Mouse (Mus musculus) intestine, embryonic 16.5 days (tissue): ENCODE measurements around the gene Chtop. TPM values are rescaled to one million over a fixed set of nuclear protein-coding genes. Genes with fewer than 3 reads are reported as not detected.

ENCODE experiments used
- ATAC-seq: fragments of 200-750 bp; cut with Nextera tagmentation; 2 replicates; pipeline ENCODE4 v1.8.0; 2017; ENCODE audit warnings: moderate TSS enrichment, moderate library complexity
- H3K27ac ChIP-seq: fragments of 300-500 bp; sonication (generic); 2 replicates; pipeline ENCODE4 v1.5.1; 2014; ENCODE audit warnings: mild to moderate bottlenecking, low read length
- H3K27me3 ChIP-seq: fragments of 300-500 bp; sonication (generic); replicated peaks from 2 replicates; pipeline ENCODE4 v1.6.1; 2014; ENCODE audit warnings: low read length, control low read depth, mixed read lengths; ENCODE audit not compliant: control insufficient read depth, insufficient read depth
- H3K36me3 ChIP-seq: fragments of 300-500 bp; sonication (generic); 2 replicates; pipeline ENCODE4 v1.6.1; 2014; ENCODE audit warnings: low read length, control low read depth; ENCODE audit not compliant: control insufficient read depth, insufficient read depth
- H3K4me1 ChIP-seq: fragments of 300-500 bp; sonication (generic); 2 replicates; pipeline ENCODE4 v1.6.1; 2014; ENCODE audit warnings: low read length, control low read depth, mixed read lengths; ENCODE audit not compliant: control insufficient read depth, insufficient read depth
- H3K4me2 ChIP-seq: fragments of 300-500 bp; sonication (generic); 2 replicates; pipeline ENCODE4 v1.6.1; 2014; ENCODE audit warnings: low read depth, low read length, control low read depth
- H3K4me3 ChIP-seq: fragments of 300-500 bp; sonication (generic); 2 replicates; pipeline ENCODE4 v1.5.1; 2014; ENCODE audit warnings: mild to moderate bottlenecking, low read length
- H3K9ac ChIP-seq: fragments of 300-500 bp; sonication (generic); 2 replicates; pipeline ENCODE4 v1.6.1; 2014; ENCODE audit warnings: low read depth, low read length
- H3K9me3 ChIP-seq: fragments of 300-500 bp; sonication (generic); 2 replicates; pipeline ENCODE4 v1.6.1; 2016; ENCODE audit warnings: low read length, control low read depth; ENCODE audit not compliant: control insufficient read depth
- WGBS: fragments of 180-500 bp; shearing (Covaris S2); extraction: QIAGEN DNeasy Blood & Tissue Kit; methylation state at CpG from one replicate; pipeline ENCODE4 v1.1.7; 2014; 5-methylcytosine and 5-hydroxymethylcytosine counted together
- polyA plus RNA-seq: library from polyadenylated mRNA; unstranded; fragments of >200 nt; fragmentation: Nextera tagmentation; extraction: Ambion mirVana; gene quantifications from 2 replicates; pipeline ENCODE4 v1.2.1, GENCODE M21; 2015

Gene Chtop
- 90.4 and 99.8 TPM in 2 replicates for polyA plus RNA-seq

DNA sequence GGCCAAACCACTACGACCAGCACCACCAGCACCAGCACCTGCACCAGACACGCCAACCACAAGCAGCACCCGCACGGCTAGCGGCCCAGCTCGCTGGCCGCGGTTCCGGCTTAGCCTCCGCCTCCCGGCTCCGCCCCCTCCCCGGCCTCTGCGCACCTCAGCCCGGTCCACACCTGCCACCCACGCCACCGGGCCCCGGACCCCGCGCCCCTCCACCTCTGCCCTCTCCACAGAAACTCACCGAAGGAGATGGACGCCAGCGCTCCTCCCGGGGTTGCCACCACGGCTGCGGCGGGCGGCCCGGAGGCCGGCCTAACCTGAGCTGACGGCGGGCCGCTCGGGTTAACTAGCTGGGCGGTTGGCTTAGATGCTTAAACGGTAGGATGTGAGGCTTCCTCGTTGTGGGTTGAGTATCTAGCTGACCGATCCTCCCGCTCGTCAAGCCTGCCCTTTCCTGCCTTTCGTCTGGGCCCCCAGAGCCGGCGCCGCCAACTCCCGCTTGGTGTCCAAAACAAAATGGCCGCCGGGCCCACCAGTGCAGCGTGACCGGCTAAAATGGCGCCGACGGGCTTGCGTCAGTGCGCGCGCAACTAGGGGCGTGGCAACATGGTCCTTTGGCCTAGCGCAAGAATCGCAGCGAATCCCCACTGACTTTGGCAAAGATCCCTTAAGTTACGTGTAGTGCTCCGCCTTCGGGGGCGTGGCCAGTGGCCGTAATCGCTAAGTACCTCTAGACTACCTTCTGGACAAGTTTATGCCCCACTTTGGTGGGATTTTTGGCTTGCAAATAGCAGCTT is at the start of gene Chtop:
Gene Chtop, minus strand, starts transcription at position 549 of the 797 bp plus-strand sequence.
- WGBS = under 1% methylated on average over 66 of the region's 66 CpGs
- peaks cover 8% of the 10 kb centered on the region; the same call in 1 of the 2 replicates for H3K36me3 ChIP-seq
- peak; percentile 93 for ATAC-seq

DNA sequence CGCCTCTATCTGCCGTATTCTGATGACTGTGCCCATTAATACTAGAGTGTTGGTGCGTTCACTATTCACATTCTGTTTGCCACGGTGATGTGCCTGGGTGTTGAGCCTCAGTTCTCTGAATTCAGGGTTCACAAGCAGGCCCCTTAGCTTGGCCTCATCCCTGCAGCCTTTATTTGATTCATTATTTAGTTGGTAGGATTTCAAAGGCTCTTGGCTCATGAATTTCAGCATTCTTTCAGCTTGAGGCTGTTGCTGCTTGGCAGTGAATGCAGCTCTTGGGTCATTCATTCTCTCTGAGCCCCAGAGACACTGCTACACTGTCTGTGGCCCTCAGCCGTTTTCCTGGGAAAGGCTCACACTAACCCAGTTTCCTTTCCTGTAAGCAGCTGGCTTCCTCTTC is 46.7 kb upstream of the Chtop start:
- no peak overlapping the region for H3K4me2 ChIP-seq
- no peak for ATAC-seq
- H3K9me3 ChIP-seq = no peaks in the 10 kb centered on the region
- no peaks in the 10 kb centered on the region for H3K27me3 ChIP-seq
- H3K27ac ChIP-seq = no peak overlapping the region
- WGBS = 60% methylated on average over 5 of the region's 5 CpGs
- no peaks in the 10 kb centered on the region for H3K36me3 ChIP-seq
- no peak overlapping the region for H3K4me3 ChIP-seq
- no peak overlapping the region for H3K9ac ChIP-seq
- H3K4me1 ChIP-seq = no peaks in the 10 kb centered on the region

More for the DNA sequence above, at the start of gene Chtop:
- Histone ChIP-seq H3K4me1 (peaks cover 16% of the 10 kb centered on the region), H3K27ac (peak within 1 kb of the TSS; percentile 94), H3K4me2 (peak within 1 kb of the TSS; percentile 66), H3K27me3 (no peaks in the 10 kb centered on the region), H3K9me3 (no peaks in the 10 kb centered on the region), H3K9ac (peak within 1 kb of the TSS; percentile 100), H3K4me3 (peak within 1 kb of the TSS; percentile 95)

DNA sequence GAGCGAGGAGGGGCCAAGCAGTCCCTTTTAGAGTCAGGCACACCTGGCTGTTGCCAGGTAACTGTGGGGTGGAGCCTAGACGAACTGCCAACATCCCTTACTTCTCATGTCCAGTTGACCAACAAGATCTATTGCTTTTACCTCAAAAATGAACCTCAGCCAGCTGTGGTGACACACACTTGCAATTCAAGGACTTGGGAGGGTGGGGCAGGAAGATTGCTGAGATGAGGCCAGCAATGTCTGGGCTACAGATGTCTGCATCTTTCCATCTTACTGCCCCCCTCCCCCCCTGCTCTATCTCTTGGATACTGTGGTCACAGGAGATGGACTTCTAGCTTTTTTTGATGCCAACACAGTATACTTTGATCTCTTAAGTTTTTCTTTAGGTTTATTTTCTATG is 42.9 kb upstream of the Chtop start:
- Histone ChIP-seq H3K9ac (no peak overlapping the region), H3K36me3 (no peaks in the 10 kb centered on the region), H3K4me3 (no peak overlapping the region), H3K27me3 (no peaks in the 10 kb centered on the region), H3K27ac (no peak overlapping the region), H3K4me1 (peaks cover 6% of the 10 kb centered on the region; the same call in 1 of the 2 replicates), H3K4me2 (no peak overlapping the region), H3K9me3 (no peaks in the 10 kb centered on the region)
- ATAC-seq = no peak
- 78% methylated on average over 2 of the region's 2 CpGs for WGBS

GRCm38 (mm10) chr3:90550421-90550790 is 41.1 kb upstream of the Chtop start:
- no peaks in the 10 kb centered on the region for H3K36me3 ChIP-seq
- no peak overlapping the region for H3K9ac ChIP-seq
- ATAC-seq = peak; percentile 13; the same call in 1 of the 2 replicates
- no peak overlapping the region for H3K4me2 ChIP-seq
- H3K4me3 ChIP-seq = no peak overlapping the region
- 74% methylated on average over 2 of the region's 2 CpGs for WGBS
- peaks cover 6% of the 10 kb centered on the region; the same call in 1 of the 2 replicates for H3K4me1 ChIP-seq
- H3K27ac ChIP-seq = no peak overlapping the region
- H3K27me3 ChIP-seq = no peaks in the 10 kb centered on the region
- H3K9me3 ChIP-seq = no peaks in the 10 kb centered on the region

DNA sequence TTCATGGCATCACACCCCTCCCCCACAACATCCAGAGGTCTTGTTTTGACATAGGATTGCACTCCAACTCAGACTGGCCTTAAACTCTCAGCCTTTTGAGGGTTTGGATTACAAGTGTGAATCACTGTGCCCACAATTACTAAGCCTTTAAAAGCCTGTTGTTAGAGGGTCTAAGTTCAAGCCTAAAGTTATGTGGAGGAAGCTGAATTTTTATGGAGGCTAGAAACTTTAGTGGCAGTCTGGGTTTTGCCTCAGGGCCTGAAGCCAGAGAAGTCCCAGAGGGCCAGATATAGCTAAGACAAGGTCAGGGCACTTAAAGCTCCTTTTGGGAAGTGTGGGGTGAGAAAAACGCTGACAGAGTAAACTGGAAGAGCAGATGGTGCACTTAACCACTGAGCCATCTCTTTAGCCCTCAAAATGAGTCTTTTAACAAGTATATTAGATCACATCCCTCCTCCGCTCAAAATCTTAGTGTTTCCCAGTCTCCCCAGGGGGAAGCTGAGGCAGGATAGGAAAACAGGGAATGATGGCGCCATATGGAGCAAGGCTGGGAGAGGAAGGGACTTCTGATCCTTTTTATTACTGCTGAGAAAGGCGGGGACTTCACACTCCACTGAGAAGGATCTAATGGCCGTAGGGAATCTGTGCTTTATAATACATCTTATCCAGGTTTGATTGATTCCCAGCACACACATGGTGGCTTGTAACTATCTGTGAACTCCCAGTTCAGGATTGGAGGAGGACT is 40.5 kb upstream of the Chtop start:
- peak; percentile 66; the same call in 1 of the 2 replicates for ATAC-seq

DNA sequence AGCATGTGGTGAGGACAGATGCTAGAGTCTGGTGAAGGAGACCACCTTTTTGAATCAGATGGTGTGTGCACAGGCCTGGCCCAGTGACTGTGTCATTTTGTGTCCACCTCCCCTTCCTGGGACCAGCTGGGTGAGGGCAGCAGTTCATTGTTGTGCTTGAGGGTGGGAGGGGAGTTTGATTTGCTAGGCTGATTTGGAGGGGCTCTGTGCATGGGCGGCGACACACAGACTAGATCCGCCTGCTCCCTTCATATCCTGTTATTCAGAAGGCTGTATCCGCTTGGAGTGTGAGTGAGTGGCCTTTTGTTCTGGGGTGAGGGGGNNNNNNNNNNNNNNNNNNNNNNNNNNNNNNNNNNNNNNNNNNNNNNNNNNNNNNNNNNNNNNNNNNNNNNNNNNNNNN is 31.6 kb upstream of the Chtop start:
- Histone ChIP-seq H3K9ac (peak overlapping the region; percentile 29; the same call in 1 of the 2 replicates), H3K4me2 (no peak overlapping the region), H3K4me3 (no peak overlapping the region)

More for the DNA sequence above, 40.5 kb upstream of the Chtop start:
- Histone ChIP-seq H3K27me3 (no peaks in the 10 kb centered on the region), H3K36me3 (no peaks in the 10 kb centered on the region), H3K27ac (no peak overlapping the region), H3K4me1 (peaks cover 6% of the 10 kb centered on the region; the same call in 1 of the 2 replicates), H3K4me2 (no peak overlapping the region), H3K9ac (no peak overlapping the region), H3K9me3 (no peaks in the 10 kb centered on the region), H3K4me3 (no peak overlapping the region)
- WGBS = 58% methylated on average over 5 of the region's 5 CpGs

GRCm38 (mm10) chr3:90537905-90538296 is 28.6 kb upstream of the Chtop start:
- peak; percentile 34 for ATAC-seq
- Histone ChIP-seq H3K9ac (peak overlapping the region; percentile 59), H3K4me3 (peak overlapping the region; percentile 41), H3K36me3 (no peaks in the 10 kb centered on the region), H3K4me1 (peaks cover 17% of the 10 kb centered on the region; the same call in 1 of the 2 replicates), H3K9me3 (no peaks in the 10 kb centered on the region), H3K27ac (peak overlapping the region; percentile 57; the same call in 1 of the 2 replicates), H3K4me2 (peak overlapping the region; percentile 48), H3K27me3 (no peaks in the 10 kb centered on the region)
- whole genome bisulfite sequencing = 75% methylated on average over 5 of the region's 5 CpGs

More for the DNA sequence above, 31.6 kb upstream of the Chtop start:
- H3K27me3 ChIP-seq = no peaks in the 10 kb centered on the region
- ATAC-seq = no peak
- WGBS = 62% methylated on average over 4 of the region's 4 CpGs
- H3K4me1 ChIP-seq = peaks cover 17% of the 10 kb centered on the region; the same call in 1 of the 2 replicates
- no peaks in the 10 kb centered on the region for H3K36me3 ChIP-seq
- peak overlapping the region; percentile 30 for H3K27ac ChIP-seq
- H3K9me3 ChIP-seq = no peaks in the 10 kb centered on the region

DNA sequence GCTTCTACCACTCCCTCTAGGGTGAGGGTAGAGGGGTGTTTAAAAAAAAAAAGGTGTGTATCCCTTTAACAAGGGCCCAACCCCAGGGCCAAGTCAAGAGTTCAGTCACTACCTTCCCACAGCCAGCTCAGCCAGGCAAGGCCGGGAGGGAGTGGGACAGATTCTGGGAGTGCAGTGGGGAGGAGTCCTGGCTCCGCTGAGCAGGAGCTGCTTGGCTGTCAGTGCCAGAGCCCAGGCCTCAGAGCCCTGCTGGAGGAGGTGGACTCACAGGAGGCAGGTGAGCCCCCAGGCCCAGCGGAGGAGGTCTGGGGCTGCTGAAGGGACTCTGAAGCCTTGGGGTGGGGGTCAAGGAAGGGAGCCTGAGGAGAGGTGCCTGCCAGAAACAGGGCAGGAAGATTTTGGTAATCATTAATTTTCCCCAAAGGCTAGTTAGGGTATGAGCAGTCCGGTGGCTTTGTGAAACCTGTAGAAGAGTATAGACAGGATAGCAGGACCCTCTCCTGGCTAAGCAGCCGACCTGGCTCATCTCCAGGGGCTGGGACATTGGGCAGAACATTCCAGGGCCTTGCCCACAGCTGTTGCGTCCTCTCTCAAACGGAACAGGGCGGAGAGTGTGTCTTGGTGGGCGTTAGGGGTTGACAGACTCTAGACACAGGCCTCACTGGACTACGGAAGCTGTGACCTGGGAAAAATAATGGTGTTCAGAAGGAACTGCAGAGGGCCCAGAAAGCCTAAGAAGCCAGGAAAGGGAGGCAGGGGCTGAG is 28.0 kb upstream of the Chtop start, which contains the start of gene S100a16:
Gene S100a16, plus strand, starts transcription at position 114 of the 764 bp plus-strand sequence.
- peak; percentile 92 for ATAC-seq
- WGBS = 20% methylated on average over 10 of the region's 10 CpGs
- H3K27ac ChIP-seq = peak within 1 kb of the TSS; percentile 57

More for the DNA sequence above, 28.0 kb upstream of the Chtop start, which contains the start of gene S100a16:
- peak within 1 kb of the TSS; percentile 41 for H3K4me3 ChIP-seq
- peak within 1 kb of the TSS; percentile 59 for H3K9ac ChIP-seq
- H3K4me2 ChIP-seq = peak within 1 kb of the TSS; percentile 48
- no peaks in the 10 kb centered on the region for H3K9me3 ChIP-seq
- H3K27me3 ChIP-seq = no peaks in the 10 kb centered on the region
- H3K36me3 ChIP-seq = no peaks in the 10 kb centered on the region
- H3K4me1 ChIP-seq = peaks cover 17% of the 10 kb centered on the region; the same call in 1 of the 2 replicates
